Mouse (Mus musculus): Measurements from ENCODE around the gene Fgfr2.

The Fgfr2 gene

DNA sequence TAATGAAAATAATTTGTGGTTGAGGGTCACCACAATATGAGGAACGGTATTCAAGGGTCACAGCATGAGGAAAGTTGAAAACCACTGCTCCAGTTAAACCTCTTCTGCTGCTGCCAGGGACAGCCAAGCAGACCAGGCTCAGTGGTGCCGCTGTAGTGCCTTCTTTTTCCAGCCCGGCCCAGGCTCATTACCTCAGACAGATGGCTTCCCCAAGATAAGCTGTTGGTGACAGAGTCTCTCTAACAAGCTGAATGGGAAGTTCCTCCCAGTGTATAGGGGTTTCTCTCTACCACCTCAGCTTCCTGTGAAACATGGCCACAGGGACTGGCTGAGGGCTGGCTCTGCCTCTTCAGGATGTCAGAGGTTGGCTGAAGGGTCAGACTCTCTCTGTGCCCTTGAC, 1152.9 kb downstream of the Fgfr2 start:
- Histone ChIP-seq H3K4me3 (replicated peaks; ENCODE audit: low read length) (no peak overlapping the region), H3K4me1 (replicated peaks; ENCODE audit: low read depth, low read length) (peaks cover 3% of the 10 kb centered on the region), H3K27me3 (ENCODE audit: insufficient read depth, low read length) (peaks cover 75% of the 10 kb centered on the region), H3K36me3 (ENCODE audit: insufficient read depth, low read length) (no peaks in the 10 kb centered on the region), H3K9me3 (ENCODE audit: low read length) (peaks cover 15% of the 10 kb centered on the region; the same call in 1 of the 2 replicates)
- TF ChIP-seq POU5F1 (IDR thresholded peaks at IDR 0.05; ENCODE audit: borderline replicate concordance, low read length) (no peak), NANOG (IDR thresholded peaks at IDR 0.05; ENCODE audit: borderline replicate concordance, low read length) (no peak), CTCF (conservative IDR thresholded peaks at IDR 0.05; ENCODE audit: low read length) (no peak)

DNA sequence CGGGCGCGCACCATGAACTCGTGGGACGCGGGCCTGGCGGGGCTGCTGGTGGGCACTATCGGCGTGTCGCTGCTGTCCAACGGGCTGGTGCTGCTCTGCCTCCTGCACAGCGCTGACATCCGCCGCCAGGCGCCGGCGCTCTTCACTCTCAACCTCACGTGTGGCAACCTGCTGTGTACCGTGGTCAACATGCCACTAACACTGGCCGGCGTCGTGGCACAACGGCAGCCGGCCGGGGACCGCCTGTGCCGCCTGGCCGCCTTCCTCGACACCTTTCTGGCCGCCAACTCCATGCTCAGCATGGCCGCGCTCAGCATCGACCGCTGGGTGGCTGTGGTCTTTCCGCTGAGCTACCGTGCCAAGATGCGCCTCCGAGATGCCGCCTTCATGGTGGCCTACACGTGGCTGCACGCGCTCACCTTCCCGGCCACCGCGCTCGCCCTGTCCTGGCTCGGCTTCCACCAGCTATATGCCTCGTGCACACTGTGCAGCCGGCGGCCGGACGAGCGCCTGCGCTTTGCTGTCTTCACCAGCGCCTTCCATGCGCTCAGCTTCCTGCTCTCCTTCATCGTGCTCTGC, 1156.1 kb downstream of the Fgfr2 start:
- H3K36me3 ChIP-seq (ENCODE audit: insufficient read depth, low read length) = no peaks in the 10 kb centered on the region
- H3K4me1 ChIP-seq (replicated peaks; ENCODE audit: low read depth, low read length) = peaks cover 3% of the 10 kb centered on the region
- no peak for TF ChIP-seq NANOG (IDR thresholded peaks at IDR 0.05; ENCODE audit: borderline replicate concordance, low read length)
- no peak for TF ChIP-seq POU5F1 (IDR thresholded peaks at IDR 0.05; ENCODE audit: borderline replicate concordance, low read length)
- TF ChIP-seq CTCF (conservative IDR thresholded peaks at IDR 0.05; ENCODE audit: low read length) = no peak
- H3K27me3 ChIP-seq (ENCODE audit: insufficient read depth, low read length) = peaks cover 77% of the 10 kb centered on the region
- H3K9me3 ChIP-seq (ENCODE audit: low read length) = peaks cover 13% of the 10 kb centered on the region; the same call in 1 of the 2 replicates
- peak overlapping the region; percentile 74 for H3K4me3 ChIP-seq (replicated peaks; ENCODE audit: low read length)

DNA sequence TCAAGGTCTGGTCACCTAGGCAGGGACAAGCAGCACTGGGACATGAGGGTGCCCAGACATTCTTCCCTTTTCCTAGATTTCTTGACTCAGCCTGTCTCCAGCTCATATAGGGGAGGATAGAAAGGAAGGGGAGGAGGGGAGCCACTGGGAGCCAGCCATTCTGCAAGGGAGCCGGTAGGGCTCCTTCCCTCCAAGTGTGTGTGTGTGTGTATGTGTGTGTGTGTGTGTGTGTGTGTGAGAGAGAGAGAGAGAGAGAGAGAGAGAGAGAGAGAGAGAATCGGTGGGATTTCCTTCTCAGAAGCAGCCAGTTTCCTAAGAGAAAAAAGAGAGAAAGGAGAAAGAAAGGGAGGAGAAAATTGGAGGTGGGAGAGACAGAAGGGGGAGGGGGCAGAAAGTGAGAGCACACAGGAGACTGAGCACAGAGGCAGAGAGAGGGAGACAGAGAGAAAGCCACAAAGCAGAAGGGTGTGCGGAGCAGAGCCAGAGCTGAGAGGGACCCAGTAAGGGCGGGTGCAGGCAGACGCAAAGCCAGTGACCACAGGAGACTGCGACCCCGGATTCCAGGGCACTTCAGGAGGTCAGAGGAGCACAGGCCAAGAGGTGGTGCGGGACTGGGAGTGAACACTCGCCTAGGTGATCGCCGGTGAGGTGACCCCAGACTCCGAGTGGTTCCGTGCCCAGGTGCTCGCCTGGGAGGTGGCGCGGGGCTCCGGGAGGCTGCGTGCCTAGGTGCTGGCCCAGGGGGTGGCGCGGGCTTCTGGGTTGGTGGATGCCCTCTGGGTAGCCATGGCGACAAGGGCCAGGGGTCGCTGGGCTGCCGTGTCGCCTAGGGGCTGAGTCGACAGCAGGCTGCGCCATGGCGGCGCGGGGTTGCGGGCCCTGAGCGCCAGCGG, 1156.9 kb downstream of the Fgfr2 start, which contains the start of gene Gpr26:
Gene Gpr26 (plus strand): TSS at position 438 of the 893 bp plus-strand sequence.
- Histone ChIP-seq H3K36me3 (ENCODE audit: insufficient read depth, low read length) (no peaks in the 10 kb centered on the region), H3K27me3 (ENCODE audit: insufficient read depth, low read length) (peaks cover 70% of the 10 kb centered on the region), H3K9me3 (ENCODE audit: low read length) (peaks cover 13% of the 10 kb centered on the region; the same call in 1 of the 2 replicates), H3K4me3 (replicated peaks; ENCODE audit: low read length) (peak within 1 kb of the TSS; percentile 74), H3K4me1 (replicated peaks; ENCODE audit: low read depth, low read length) (peaks cover 3% of the 10 kb centered on the region)
- TF ChIP-seq NANOG (IDR thresholded peaks at IDR 0.05; ENCODE audit: borderline replicate concordance, low read length) = no peak
- no peak for TF ChIP-seq POU5F1 (IDR thresholded peaks at IDR 0.05; ENCODE audit: borderline replicate concordance, low read length)
- TF ChIP-seq CTCF (conservative IDR thresholded peaks at IDR 0.05; ENCODE audit: low read length) = no peak

DNA sequence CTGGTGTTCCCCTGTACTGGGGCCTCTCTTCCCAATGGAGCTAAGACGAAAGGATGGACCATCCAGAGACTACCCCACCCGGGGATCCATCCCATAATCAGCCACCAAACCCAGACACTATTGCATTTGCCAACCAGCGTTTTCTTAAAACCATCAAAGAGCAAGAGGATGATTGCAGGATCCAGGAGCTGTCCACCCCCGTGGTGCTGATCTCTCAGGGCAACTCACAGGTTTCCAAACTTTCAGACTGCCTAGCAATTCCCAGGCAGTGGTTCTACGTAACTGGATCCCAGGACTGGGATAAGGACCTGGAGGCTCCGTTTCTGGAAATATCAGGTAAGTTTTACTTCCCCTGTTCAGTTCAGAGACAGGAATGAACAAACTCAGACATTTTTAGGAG, 1162.6 kb downstream of the Fgfr2 start:
- Histone ChIP-seq H3K4me1 (replicated peaks; ENCODE audit: low read depth, low read length) (no peaks in the 10 kb centered on the region), H3K27me3 (ENCODE audit: insufficient read depth, low read length) (peaks cover 17% of the 10 kb centered on the region), H3K4me3 (replicated peaks; ENCODE audit: low read length) (no peak overlapping the region), H3K9me3 (ENCODE audit: low read length) (no peaks in the 10 kb centered on the region), H3K36me3 (ENCODE audit: insufficient read depth, low read length) (no peaks in the 10 kb centered on the region)
- TF ChIP-seq POU5F1 (IDR thresholded peaks at IDR 0.05; ENCODE audit: borderline replicate concordance, low read length) (no peak), CTCF (conservative IDR thresholded peaks at IDR 0.05; ENCODE audit: low read length) (no peak), NANOG (IDR thresholded peaks at IDR 0.05; ENCODE audit: borderline replicate concordance, low read length) (no peak)

DNA sequence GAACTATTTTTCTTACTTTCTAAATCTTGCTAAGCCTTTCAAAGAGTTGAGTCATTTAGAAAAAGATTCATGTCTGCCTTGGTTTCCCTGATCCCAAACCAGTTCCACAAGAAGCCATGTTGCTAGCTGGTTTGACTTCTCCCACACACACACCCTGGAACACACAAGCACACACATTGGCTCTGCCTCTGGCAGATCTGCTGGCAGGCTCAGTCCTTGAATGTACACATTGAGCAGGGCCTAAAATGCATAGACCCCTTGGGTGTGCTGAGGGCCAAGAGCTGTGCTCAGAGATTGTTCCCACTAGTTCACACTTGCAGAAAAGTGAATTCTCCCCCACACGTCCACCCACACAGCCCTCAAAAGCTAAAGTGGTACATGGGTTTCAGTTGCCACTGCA, 1164.4 kb downstream of the Fgfr2 start:
- no peak for TF ChIP-seq NANOG (IDR thresholded peaks at IDR 0.05; ENCODE audit: borderline replicate concordance, low read length)
- TF ChIP-seq POU5F1 (IDR thresholded peaks at IDR 0.05; ENCODE audit: borderline replicate concordance, low read length) = no peak
- TF ChIP-seq CTCF (conservative IDR thresholded peaks at IDR 0.05; ENCODE audit: low read length) = no peak
- Histone ChIP-seq H3K36me3 (ENCODE audit: insufficient read depth, low read length) (no peaks in the 10 kb centered on the region), H3K27me3 (ENCODE audit: insufficient read depth, low read length) (peaks cover 3% of the 10 kb centered on the region), H3K4me1 (replicated peaks; ENCODE audit: low read depth, low read length) (no peaks in the 10 kb centered on the region), H3K9me3 (ENCODE audit: low read length) (no peaks in the 10 kb centered on the region), H3K4me3 (replicated peaks; ENCODE audit: low read length) (no peak overlapping the region)

DNA sequence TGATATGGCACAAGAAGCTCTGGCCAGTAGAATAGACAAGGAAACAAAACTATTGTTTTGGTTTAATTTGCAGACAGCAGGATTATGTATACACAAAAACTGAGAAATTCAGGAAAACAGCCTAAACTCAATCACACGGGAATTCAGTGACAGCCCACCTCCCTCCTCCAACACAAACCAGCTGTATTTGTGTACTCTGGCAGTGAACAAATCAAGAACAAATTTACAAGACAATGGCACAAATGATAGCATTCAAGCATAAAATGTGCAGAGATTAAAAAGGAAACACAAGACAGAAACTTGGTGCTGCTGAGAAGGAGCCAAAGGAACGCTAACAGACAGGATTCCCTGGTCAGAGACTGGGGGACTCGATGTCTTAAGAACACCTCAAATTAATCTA, 1169.7 kb downstream of the Fgfr2 start:
- Histone ChIP-seq H3K9me3 (ENCODE audit: low read length) (no peaks in the 10 kb centered on the region), H3K27me3 (ENCODE audit: insufficient read depth, low read length) (no peaks in the 10 kb centered on the region; the same call in 1 of the 2 replicates), H3K36me3 (ENCODE audit: insufficient read depth, low read length) (no peaks in the 10 kb centered on the region), H3K4me3 (replicated peaks; ENCODE audit: low read length) (no peak overlapping the region), H3K4me1 (replicated peaks; ENCODE audit: low read depth, low read length) (no peaks in the 10 kb centered on the region)
- TF ChIP-seq NANOG (IDR thresholded peaks at IDR 0.05; ENCODE audit: borderline replicate concordance, low read length) (no peak; the same call in 1 of the 2 replicates), POU5F1 (IDR thresholded peaks at IDR 0.05; ENCODE audit: borderline replicate concordance, low read length) (no peak), CTCF (conservative IDR thresholded peaks at IDR 0.05; ENCODE audit: low read length) (no peak)

DNA sequence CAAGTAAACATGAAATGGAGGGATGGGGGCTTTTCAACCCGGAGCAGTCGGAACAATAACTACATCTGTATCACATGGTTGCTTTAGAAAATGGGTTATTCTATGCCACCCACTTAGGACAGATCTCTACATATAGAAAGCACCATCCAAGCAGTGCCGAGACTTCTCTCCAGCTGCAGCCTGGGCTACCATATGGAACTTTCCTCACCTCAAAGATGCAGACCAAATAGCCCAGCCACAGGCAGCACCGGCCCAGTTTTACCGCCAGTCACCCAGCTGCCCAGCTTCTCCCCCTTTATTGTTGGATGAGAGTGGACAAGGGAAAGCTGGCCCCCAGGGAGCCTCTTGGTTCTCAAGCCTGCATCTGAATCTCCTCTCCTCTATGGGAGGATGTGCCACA, 1172.0 kb downstream of the Fgfr2 start:
- Histone ChIP-seq H3K9me3 (ENCODE audit: low read length) (no peaks in the 10 kb centered on the region), H3K36me3 (ENCODE audit: insufficient read depth, low read length) (no peaks in the 10 kb centered on the region), H3K27me3 (ENCODE audit: insufficient read depth, low read length) (peaks cover 5% of the 10 kb centered on the region; the same call in 1 of the 2 replicates), H3K4me1 (replicated peaks; ENCODE audit: low read depth, low read length) (no peaks in the 10 kb centered on the region), H3K4me3 (replicated peaks; ENCODE audit: low read length) (no peak overlapping the region)
- no peak for TF ChIP-seq POU5F1 (IDR thresholded peaks at IDR 0.05; ENCODE audit: borderline replicate concordance, low read length)
- no peak for TF ChIP-seq NANOG (IDR thresholded peaks at IDR 0.05; ENCODE audit: borderline replicate concordance, low read length)
- TF ChIP-seq CTCF (conservative IDR thresholded peaks at IDR 0.05; ENCODE audit: low read length) = no peak

DNA sequence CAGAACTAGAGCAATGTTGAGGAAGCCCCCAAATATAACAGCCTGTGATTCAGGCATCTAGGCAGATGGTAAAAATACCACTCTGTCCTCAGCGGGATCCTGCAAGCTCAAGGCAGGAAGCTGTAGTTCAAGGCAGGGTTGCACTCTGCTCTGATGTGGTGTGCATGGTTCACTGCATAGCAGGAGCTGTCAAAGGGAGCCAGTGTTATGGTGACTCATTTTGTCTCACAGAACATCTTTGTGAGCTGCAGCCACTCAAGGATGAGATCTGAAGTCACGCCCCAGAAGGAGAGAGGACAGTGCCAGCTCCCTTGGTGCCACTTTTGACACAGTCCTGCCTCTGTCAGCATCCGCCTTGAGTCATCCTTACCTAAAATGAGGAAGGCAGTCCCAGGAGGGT, 1185.5 kb downstream of the Fgfr2 start:
- Histone ChIP-seq H3K27me3 (ENCODE audit: insufficient read depth, low read length) (no peaks in the 10 kb centered on the region), H3K9me3 (ENCODE audit: low read length) (peaks cover 10% of the 10 kb centered on the region), H3K4me3 (replicated peaks; ENCODE audit: low read length) (no peak overlapping the region), H3K36me3 (ENCODE audit: insufficient read depth, low read length) (no peaks in the 10 kb centered on the region), H3K4me1 (replicated peaks; ENCODE audit: low read depth, low read length) (no peaks in the 10 kb centered on the region)
- TF ChIP-seq NANOG (IDR thresholded peaks at IDR 0.05; ENCODE audit: borderline replicate concordance, low read length) (no peak), POU5F1 (IDR thresholded peaks at IDR 0.05; ENCODE audit: borderline replicate concordance, low read length) (no peak), CTCF (conservative IDR thresholded peaks at IDR 0.05; ENCODE audit: low read length) (no peak)

Data from E14TG2a.4 (cell line).